Mouse (Mus musculus) G1E (cell line): Measurements from ENCODE around the gene Rin3. TPM values are rescaled to one million over a fixed set of nuclear protein-coding genes. Genes with fewer than 3 reads are reported as not detected.

Source experiments
- ATAC-seq: 2 replicates; pipeline ENCODE4 v1.8.0; 2016; ENCODE audit warnings: mild to moderate bottlenecking; ENCODE audit not compliant: insufficient number of reproducible peaks, poor library complexity, low FRiP score, severe bottlenecking; ENCODE audit errors: extremely low read depth
- DNase-seq: peaks from one replicate; pipeline ENCODE4 v3.0.0; 2012; ENCODE audit warnings: low spot score
- H3K27me3 ChIP-seq: 2 replicates; pipeline ENCODE4 v1.6.1; 2012; ENCODE audit warnings: mild to moderate bottlenecking, low read length, inconsistent platforms; ENCODE audit not compliant: insufficient read depth
- H3K36me3 ChIP-seq: replicated peaks from 2 replicates; pipeline ENCODE3; 2012; ENCODE audit warnings: mild to moderate bottlenecking, inconsistent platforms
- H3K4me1 ChIP-seq: 2 replicates; pipeline ENCODE4 v1.6.1; 2012; ENCODE audit warnings: low read depth, low read length, inconsistent platforms, mixed read lengths; ENCODE audit not compliant: insufficient read depth
- H3K4me3 ChIP-seq: 2 replicates; pipeline ENCODE4 v1.5.1; 2012; ENCODE audit warnings: low read depth, mild to moderate bottlenecking, inconsistent platforms, low read length, moderate library complexity, mixed read lengths
- H3K9me3 ChIP-seq: replicated peaks from 2 replicates; pipeline ENCODE4 v1.6.1; 2012; ENCODE audit warnings: inconsistent platforms
- CTCF ChIP-seq: IDR thresholded peaks from 2 replicates; pipeline ENCODE4 v1.5.1; 2012; ENCODE audit warnings: low read depth, low read length, inconsistent platforms, mixed read lengths
- GATA1 ChIP-seq: IDR thresholded peaks from 2 replicates; pipeline ENCODE4 v1.6.1; 2012; ENCODE audit warnings: borderline replicate concordance, low read length, inconsistent platforms, mixed read lengths
- GATA2 ChIP-seq: IDR thresholded peaks from 2 replicates; pipeline ENCODE4 v1.6.1; 2012; ENCODE audit warnings: low read depth, low read length, inconsistent platforms, borderline replicate concordance
- POLR2AphosphoS5 ChIP-seq: IDR thresholded peaks from 2 replicates; pipeline ENCODE4 v1.6.1; 2012; ENCODE audit warnings: low read depth, low read length, inconsistent platforms; ENCODE audit not compliant: insufficient replicate concordance
- TAL1 ChIP-seq: conservative IDR thresholded peaks from 2 replicates; pipeline ENCODE4 v1.6.1; 2012; ENCODE audit warnings: low read depth, low read length, inconsistent platforms, mixed read lengths
- polyA plus RNA-seq: library from polyadenylated mRNA; stranded (reverse); fragments of >175 nt; gene quantifications from 2 replicates; pipeline ENCODE4 v1.2.3, GENCODE M21; 2012
- total RNA-seq, 2 experiments: library from RNA; stranded (forward) in 1 of 2; stranded (reverse) in 1 of 2; fragments of 200-1000 nt in 1 of 2; fragments of >200 nt in 1 of 2; fragmentation: Nextera tagmentation in 1 of 2; gene quantifications; 2 replicates each; pipeline ENCODE4 v1.2.3; 2014 to 2017

The Rin3 gene
- total and polyA plus RNA-seq, 3 experiments: 3.4 to 5.2 (median 4.2) TPM

GRCm38 (mm10) chr12:102423625-102424024 lies 140.8 kb downstream of the Rin3 start:
- Histone ChIP-seq H3K27me3 (no peaks in the 10 kb centered on the region), H3K4me3 (no peak overlapping the region), H3K36me3 (no peaks in the 10 kb centered on the region), H3K4me1 (peaks cover 28% of the 10 kb centered on the region), H3K9me3 (no peaks in the 10 kb centered on the region)
- no peak for ATAC-seq
- no peak for TF ChIP-seq GATA1
- DNase-seq: no peak

GRCm38 (mm10) chr12:102424456-102424855 lies 141.6 kb downstream of the Rin3 start:
- Histone ChIP-seq H3K4me3 (no peak overlapping the region), H3K9me3 (no peaks in the 10 kb centered on the region), H3K36me3 (no peaks in the 10 kb centered on the region), H3K4me1 (peaks cover 28% of the 10 kb centered on the region), H3K27me3 (no peaks in the 10 kb centered on the region)
- ATAC-seq: no peak
- TF ChIP-seq TAL1 (no peak), CTCF (no peak), GATA1 (no peak), POLR2AphosphoS5 (no peak), GATA2 (no peak)
- no peak for DNase-seq

- peaks cover 27% of the 10 kb centered on the region for H3K4me1 ChIP-seq
Measured at GRCm38 (mm10) chr12:102425048-102425578, 142.3 kb downstream of the Rin3 start.

GRCm38 (mm10) chr12:102426285-102426684 lies 143.4 kb downstream of the Rin3 start:
- no peak for DNase-seq
- H3K4me3 ChIP-seq: no peak overlapping the region
- no peaks in the 10 kb centered on the region for H3K27me3 ChIP-seq
- H3K4me1 ChIP-seq: peaks cover 24% of the 10 kb centered on the region
- H3K9me3 ChIP-seq: no peaks in the 10 kb centered on the region
- peak; percentile 96 for ATAC-seq
- H3K36me3 ChIP-seq: no peaks in the 10 kb centered on the region
- TF ChIP-seq TAL1: peak; percentile 33; the same call in 1 of the 2 replicates
- TF ChIP-seq GATA2: no peak
- TF ChIP-seq POLR2AphosphoS5: no peak
- no peak for TF ChIP-seq CTCF
- TF ChIP-seq GATA1: no peak

More at GRCm38 (mm10) chr12:102425048-102425578, 142.3 kb downstream of the Rin3 start:
- Histone ChIP-seq H3K9me3 (no peaks in the 10 kb centered on the region), H3K4me3 (no peak overlapping the region), H3K27me3 (no peaks in the 10 kb centered on the region), H3K36me3 (no peaks in the 10 kb centered on the region)
- TF ChIP-seq GATA2: no peak
- TF ChIP-seq TAL1: no peak
- no peak for TF ChIP-seq CTCF
- TF ChIP-seq POLR2AphosphoS5: no peak
- no peak for TF ChIP-seq GATA1
- ATAC-seq (no peak), DNase-seq (no peak)

- DNase-seq: no peak
- Histone ChIP-seq H3K9me3 (no peaks in the 10 kb centered on the region), H3K36me3 (no peaks in the 10 kb centered on the region), H3K4me1 (peaks cover 35% of the 10 kb centered on the region), H3K27me3 (no peaks in the 10 kb centered on the region), H3K4me3 (no peak overlapping the region)
- no peak for TF ChIP-seq GATA2
- no peak for TF ChIP-seq TAL1
- TF ChIP-seq POLR2AphosphoS5: no peak
- TF ChIP-seq CTCF: no peak
- no peak for TF ChIP-seq GATA1
- ATAC-seq: peak; percentile 38
Measured at GRCm38 (mm10) chr12:102429656-102430055, 146.8 kb downstream of the Rin3 start.

- Histone ChIP-seq H3K9me3 (no peaks in the 10 kb centered on the region), H3K27me3 (no peaks in the 10 kb centered on the region), H3K4me3 (no peak overlapping the region), H3K36me3 (no peaks in the 10 kb centered on the region), H3K4me1 (peaks cover 35% of the 10 kb centered on the region)
- TF ChIP-seq GATA1: no peak
- TF ChIP-seq CTCF: no peak
- TF ChIP-seq POLR2AphosphoS5: no peak
- TF ChIP-seq GATA2: no peak
- TF ChIP-seq TAL1: no peak
- DNase-seq (no peak), ATAC-seq (no peak)
Measured at GRCm38 (mm10) chr12:102430228-102430627, 147.4 kb downstream of the Rin3 start.

- no peaks in the 10 kb centered on the region for H3K9me3 ChIP-seq
- TF ChIP-seq TAL1 (no peak), GATA1 (no peak), POLR2AphosphoS5 (no peak), GATA2 (no peak), CTCF (no peak)
- no peak for DNase-seq
- H3K36me3 ChIP-seq: no peaks in the 10 kb centered on the region
- no peak overlapping the region for H3K4me3 ChIP-seq
- peaks cover 27% of the 10 kb centered on the region for H3K4me1 ChIP-seq
- no peak for ATAC-seq
- H3K27me3 ChIP-seq: no peaks in the 10 kb centered on the region
Measured at GRCm38 (mm10) chr12:102432238-102432637, 149.4 kb downstream of the Rin3 start.
